Mouse (Mus musculus) neural tube, embryonic 11.5 days (tissue): ENCODE data around the gene Msi2. TPM values are rescaled to one million over a fixed set of nuclear protein-coding genes. Genes with fewer than 3 reads are reported as not detected.

Source experiments
- ATAC-seq: fragments of 200-750 bp; cut with Nextera tagmentation; 2 replicates; pipeline ENCODE4 v1.8.0; 2017; ENCODE audit warnings: moderate number of reproducible peaks, mild to moderate bottlenecking, moderate TSS enrichment, moderate library complexity; ENCODE audit not compliant: insufficient read depth, low FRiP score, low TSS enrichment
- DNase-seq: peaks from one replicate; pipeline ENCODE4 v3.0.0-alpha.2; 2015; ENCODE audit warnings: low spot score
- H3K27ac ChIP-seq: fragments of 300-500 bp; sonication (generic); 2 replicates; pipeline ENCODE4 v1.5.1; 2014; ENCODE audit warnings: low read depth, mild to moderate bottlenecking, low read length
- H3K27me3 ChIP-seq: fragments of 300-500 bp; sonication (generic); 2 replicates; pipeline ENCODE4 v1.6.1; 2014; ENCODE audit warnings: mild to moderate bottlenecking, low read length, mixed read lengths; ENCODE audit not compliant: control insufficient read depth, insufficient read depth
- H3K36me3 ChIP-seq: fragments of 300-500 bp; sonication (generic); 2 replicates; pipeline ENCODE4 v1.6.1; 2014; ENCODE audit warnings: mild to moderate bottlenecking, low read length, moderate library complexity, mixed read lengths; ENCODE audit not compliant: control insufficient read depth, insufficient read depth
- H3K4me1 ChIP-seq: fragments of 300-500 bp; sonication (generic); 2 replicates; pipeline ENCODE4 v1.6.1; 2014; ENCODE audit warnings: low read length, mixed read lengths; ENCODE audit not compliant: control insufficient read depth, insufficient read depth
- H3K4me2 ChIP-seq: fragments of 300-500 bp; sonication (generic); 2 replicates; pipeline ENCODE4 v1.6.1; 2014; ENCODE audit warnings: low read depth, mild to moderate bottlenecking, moderate library complexity
- H3K4me3 ChIP-seq: fragments of 300-500 bp; sonication (generic); 2 replicates; pipeline ENCODE4 v1.5.1; 2014; ENCODE audit warnings: low read depth, low read length
- H3K9ac ChIP-seq: fragments of 300-500 bp; sonication (generic); 2 replicates; pipeline ENCODE4 v1.6.1; 2014; ENCODE audit warnings: mild to moderate bottlenecking, low read length
- H3K9me3 ChIP-seq: fragments of 300-500 bp; sonication (generic); 2 replicates; pipeline ENCODE4 v1.6.1; 2016; ENCODE audit warnings: low read length; ENCODE audit not compliant: control insufficient read depth
- WGBS: fragments of 180-500 bp; shearing (Covaris S2); extraction: QIAGEN DNeasy Blood & Tissue Kit; methylation state at CpG from one replicate; pipeline ENCODE4 v1.1.7; 2014; 5-methylcytosine and 5-hydroxymethylcytosine counted together
- polyA plus RNA-seq: library from polyadenylated mRNA; unstranded; fragments of >200 nt; fragmentation: Nextera tagmentation; extraction: Ambion mirVana; gene quantifications from 2 replicates; pipeline ENCODE4 v1.2.1, GENCODE M21; 2014

Msi2 gene
- polyA plus RNA-seq, 1 experiment from 2014 or later = 20.6 TPM

DNA sequence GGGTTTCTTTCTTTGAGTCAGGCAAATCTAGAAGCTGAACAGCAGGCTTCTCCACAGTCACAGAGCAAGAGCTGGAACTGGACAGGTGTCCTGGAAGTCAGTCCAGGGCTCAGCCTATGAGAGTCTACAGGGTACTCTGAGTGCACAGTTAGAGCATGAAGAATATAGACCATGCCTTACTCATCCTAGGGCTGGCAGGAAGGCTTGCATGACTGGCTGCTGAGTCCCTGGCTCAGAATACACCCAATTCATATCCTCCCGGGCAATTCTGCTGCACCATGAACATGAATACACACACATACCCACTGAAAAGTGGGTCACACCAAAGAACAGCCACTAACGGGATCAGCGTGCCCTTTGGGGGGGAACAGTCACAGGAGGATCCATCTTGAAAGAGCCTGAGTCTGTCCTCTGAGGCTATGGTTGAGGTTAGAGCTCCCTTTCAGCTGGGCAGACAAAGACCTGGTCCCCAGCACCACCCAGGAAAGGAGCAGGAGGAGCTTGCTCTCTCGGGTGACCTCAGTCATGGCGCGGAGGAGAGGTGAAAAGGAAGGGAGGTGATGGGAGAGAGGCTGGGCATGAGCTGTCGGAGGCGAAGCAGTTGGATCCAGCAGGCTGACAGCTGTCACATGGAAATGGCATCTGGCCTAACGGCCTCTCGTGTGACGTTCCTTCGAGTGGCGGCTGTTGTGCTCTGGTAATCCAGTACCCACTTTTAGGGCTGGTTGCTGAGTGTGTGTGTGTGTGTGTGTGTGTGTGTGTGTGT, 230.0 kb downstream of the Msi2 start:
- 0 out of 2 replicates have a peak overlapping the region, but pooled peaks have one; percentile 34 for H3K27ac ChIP-seq
- no peak overlapping the region for H3K9ac ChIP-seq
- 81% methylated on average over 12 of the region's 13 CpGs for WGBS
- H3K4me1 ChIP-seq = peaks cover 33% of the 10 kb centered on the region
- no peak for ATAC-seq
- no peaks in the 10 kb centered on the region for H3K36me3 ChIP-seq
- H3K4me2 ChIP-seq = no peak overlapping the region
- no peak for DNase-seq
- no peak overlapping the region for H3K4me3 ChIP-seq
- no peaks in the 10 kb centered on the region for H3K9me3 ChIP-seq
- no peaks in the 10 kb centered on the region for H3K27me3 ChIP-seq

DNA sequence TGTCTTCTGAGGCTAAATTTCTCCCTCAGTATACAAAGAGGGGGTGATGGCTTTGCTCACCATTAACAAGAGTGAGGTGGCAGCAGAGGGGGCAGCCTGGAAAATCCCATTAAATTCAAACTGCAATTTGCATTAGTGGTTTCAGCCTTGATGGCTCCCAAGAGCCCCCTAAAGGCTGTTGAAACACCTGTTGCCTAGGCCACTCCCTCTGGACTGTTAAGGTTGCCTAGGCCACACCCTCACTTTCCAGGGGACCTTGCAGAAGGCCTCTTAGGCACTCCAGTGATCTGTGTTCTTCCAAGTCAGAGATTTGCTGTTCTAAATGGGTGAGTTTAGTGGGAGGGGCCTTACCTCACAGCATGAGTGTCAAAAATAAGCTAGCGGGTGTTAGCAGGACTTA, 232.3 kb downstream of the Msi2 start:
- no peak for DNase-seq
- no peak for ATAC-seq
- H3K27me3 ChIP-seq = no peaks in the 10 kb centered on the region
- H3K4me2 ChIP-seq = no peak overlapping the region
- H3K27ac ChIP-seq = no peak overlapping the region; the same call in 1 of the 2 replicates
- H3K9me3 ChIP-seq = no peaks in the 10 kb centered on the region
- peaks cover 57% of the 10 kb centered on the region for H3K4me1 ChIP-seq
- H3K4me3 ChIP-seq = no peak overlapping the region
- no peaks in the 10 kb centered on the region for H3K36me3 ChIP-seq
- WGBS = 66% methylated on average over 1 of the region's 1 CpGs
- no peak overlapping the region for H3K9ac ChIP-seq

DNA sequence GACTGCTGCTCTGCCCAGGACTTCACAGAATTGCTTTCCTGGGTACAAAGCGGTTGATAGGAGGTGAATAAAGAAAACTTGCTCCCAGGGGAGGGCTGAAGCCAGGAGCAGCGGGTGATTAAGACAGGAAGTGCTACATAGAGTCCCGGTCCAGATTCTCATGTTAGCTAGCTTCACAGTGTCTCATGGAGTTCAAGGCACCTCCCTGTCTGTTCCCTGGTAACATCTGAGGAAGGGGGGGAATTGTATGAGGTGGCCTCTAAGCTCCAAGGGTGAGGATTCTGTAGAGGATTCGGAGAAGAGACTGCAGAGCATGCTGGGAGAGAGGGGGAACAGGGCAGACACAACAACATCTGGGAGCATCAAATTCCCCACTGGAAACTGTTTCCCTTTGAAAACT, 233.2 kb downstream of the Msi2 start:
- Histone ChIP-seq H3K9me3 (no peaks in the 10 kb centered on the region), H3K4me3 (no peak overlapping the region), H3K4me2 (no peak overlapping the region), H3K27me3 (no peaks in the 10 kb centered on the region), H3K4me1 (peaks cover 65% of the 10 kb centered on the region), H3K9ac (no peak overlapping the region), H3K36me3 (no peaks in the 10 kb centered on the region), H3K27ac (peak overlapping the region; percentile 54; the same call in 1 of the 2 replicates)
- WGBS = 48% methylated on average over 4 of the region's 4 CpGs
- ATAC-seq (no peak), DNase-seq (no peak)

DNA sequence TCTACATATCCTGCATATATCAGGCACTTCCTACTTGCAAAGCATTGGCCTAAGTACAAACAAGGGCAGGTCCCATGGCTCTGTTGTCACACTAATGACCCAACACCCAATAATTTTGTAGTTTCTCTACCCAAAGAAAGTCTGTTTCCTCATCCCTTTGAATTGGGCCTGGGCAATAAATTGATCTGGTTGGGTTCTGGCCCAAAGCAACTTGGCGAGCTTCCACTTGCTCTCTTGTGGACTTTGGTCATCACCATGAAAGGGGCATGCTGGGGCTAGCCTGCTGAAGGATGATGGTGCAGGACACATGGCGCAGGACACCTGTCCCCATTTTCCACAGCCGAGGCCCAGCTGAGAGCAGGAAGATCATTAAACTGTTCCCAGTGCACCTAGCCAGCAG, 234.3 kb downstream of the Msi2 start:
- Histone ChIP-seq H3K9me3 (no peaks in the 10 kb centered on the region), H3K9ac (no peak overlapping the region), H3K4me2 (no peak overlapping the region), H3K36me3 (no peaks in the 10 kb centered on the region), H3K27me3 (no peaks in the 10 kb centered on the region), H3K27ac (peak overlapping the region; percentile 94; the same call in 1 of the 2 replicates), H3K4me3 (no peak overlapping the region), H3K4me1 (peaks cover 66% of the 10 kb centered on the region)
- ATAC-seq (no peak), DNase-seq (no peak)
- 89% methylated on average over 3 of the region's 3 CpGs for WGBS

DNA sequence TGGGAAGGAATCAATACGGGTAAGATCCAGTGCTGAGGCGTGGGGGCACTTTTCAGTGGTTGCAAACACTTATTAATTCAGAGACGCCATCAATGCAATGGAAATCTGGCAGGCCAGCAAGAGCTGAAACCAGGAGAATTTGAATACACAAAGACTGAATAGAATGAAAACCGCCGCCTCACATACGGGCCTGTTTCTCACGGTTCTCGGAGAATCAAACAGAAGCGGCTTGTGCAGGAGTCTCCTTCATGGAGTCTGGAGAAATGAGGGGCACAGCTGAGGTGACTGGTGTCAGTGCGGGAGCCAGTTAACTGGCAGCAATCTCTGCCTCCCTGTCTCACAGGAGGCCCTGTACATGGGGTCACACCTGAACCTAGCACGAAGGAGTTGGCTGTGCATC, 235.7 kb downstream of the Msi2 start:
- peak; percentile 27 for ATAC-seq

DNA sequence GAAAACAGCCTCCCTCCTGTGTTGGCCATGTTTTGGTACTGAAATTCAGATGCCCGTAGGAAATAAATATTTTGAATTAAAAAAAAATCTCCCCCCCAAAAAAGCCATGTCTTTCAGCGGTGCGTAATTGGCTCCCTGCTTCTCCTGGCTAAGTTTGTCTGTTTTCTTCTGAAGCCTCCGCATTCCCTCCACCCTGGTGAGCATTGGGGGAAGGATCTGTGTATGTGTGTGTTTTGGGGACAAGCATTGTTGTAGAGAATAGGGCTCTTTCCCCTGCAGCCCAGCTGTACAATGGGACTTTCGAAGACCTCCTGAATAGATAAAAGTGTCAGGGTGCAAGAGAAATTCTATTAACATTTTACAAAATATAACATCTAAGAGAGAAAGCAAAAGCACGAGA, 236.1 kb downstream of the Msi2 start:
- Histone ChIP-seq H3K9ac (peak overlapping the region; percentile 22), H3K27me3 (no peaks in the 10 kb centered on the region), H3K4me1 (peaks cover 63% of the 10 kb centered on the region), H3K4me3 (no peak overlapping the region), H3K4me2 (peak overlapping the region; percentile 22; the same call in 1 of the 2 replicates), H3K27ac (peak overlapping the region; percentile 94), H3K9me3 (no peaks in the 10 kb centered on the region), H3K36me3 (no peaks in the 10 kb centered on the region)
- 41% methylated on average over 6 of the region's 6 CpGs for WGBS
- ATAC-seq (no peak), DNase-seq (no peak)

More for the DNA sequence above, 235.7 kb downstream of the Msi2 start:
- H3K27me3 ChIP-seq = no peaks in the 10 kb centered on the region
- H3K4me2 ChIP-seq = no peak overlapping the region
- no peaks in the 10 kb centered on the region for H3K9me3 ChIP-seq
- no peak overlapping the region; the same call in none of the 2 replicates for H3K9ac ChIP-seq
- H3K4me1 ChIP-seq = peaks cover 63% of the 10 kb centered on the region
- 40% methylated on average over 11 of the region's 11 CpGs for WGBS
- no peaks in the 10 kb centered on the region for H3K36me3 ChIP-seq
- H3K27ac ChIP-seq = peak overlapping the region; percentile 94
- H3K4me3 ChIP-seq = no peak overlapping the region
- DNase-seq = peak; percentile 49

DNA sequence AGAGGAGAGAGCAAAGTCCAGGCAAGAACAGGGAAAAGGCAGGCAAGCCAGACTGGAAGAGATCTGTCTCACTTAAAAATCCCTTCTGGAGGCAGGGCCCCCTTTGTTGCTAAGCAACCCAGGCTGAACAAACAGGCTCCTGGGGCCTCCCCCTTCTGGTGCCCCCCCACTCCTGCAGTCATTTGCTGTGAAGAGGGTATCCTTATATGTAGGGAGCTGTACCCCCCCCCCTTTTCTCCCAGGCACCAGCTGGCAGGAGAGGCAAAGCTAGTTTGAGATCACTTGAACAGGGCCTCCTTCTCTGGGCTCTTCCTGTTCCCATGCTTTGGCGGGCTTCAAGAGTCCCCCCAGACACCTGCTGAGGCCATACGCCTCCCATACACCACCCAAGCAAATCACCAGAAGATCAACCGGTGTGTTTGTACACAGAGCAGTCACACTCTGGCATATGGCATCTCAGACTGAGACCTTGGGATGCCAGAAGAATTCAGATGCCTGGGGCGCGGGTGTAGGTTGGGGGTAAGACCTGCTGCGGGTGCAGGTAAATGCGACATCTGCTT, 236.6 kb downstream of the Msi2 start:
- Histone ChIP-seq H3K9me3 (no peaks in the 10 kb centered on the region), H3K4me3 (no peak overlapping the region), H3K9ac (peak overlapping the region; percentile 37), H3K27me3 (no peaks in the 10 kb centered on the region), H3K4me2 (peak overlapping the region; percentile 30), H3K36me3 (no peaks in the 10 kb centered on the region), H3K4me1 (peaks cover 63% of the 10 kb centered on the region), H3K27ac (peak overlapping the region; percentile 94)
- DNase-seq (peak; percentile 89), ATAC-seq (peak; percentile 78)
- 47% methylated on average over 7 of the region's 7 CpGs for WGBS

DNA sequence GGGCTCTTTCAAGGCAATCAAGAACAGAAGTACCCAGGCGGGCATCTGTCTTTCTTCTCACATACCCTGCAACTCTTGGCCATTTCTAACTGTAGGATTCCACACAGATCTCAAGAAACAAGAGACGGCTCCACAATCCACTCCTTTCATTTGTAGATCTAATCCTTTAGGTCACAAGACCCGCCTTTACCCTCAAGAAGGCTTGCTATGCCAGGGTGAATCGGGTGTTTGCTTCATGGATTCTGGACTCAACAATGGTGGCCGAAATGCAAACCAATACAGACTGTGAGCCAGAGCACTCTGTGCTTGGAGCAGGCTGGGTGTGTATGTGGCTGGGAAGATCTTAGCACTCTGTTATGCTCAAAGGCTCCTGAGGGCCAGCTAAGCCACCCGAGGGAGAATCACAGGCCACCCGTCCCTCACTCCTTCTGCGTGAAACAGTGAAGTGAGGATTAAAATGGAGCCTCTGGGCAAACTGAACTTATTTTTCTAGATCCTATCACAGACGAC, 237.2 kb downstream of the Msi2 start:
- H3K9me3 ChIP-seq = no peaks in the 10 kb centered on the region
- peak overlapping the region; percentile 94 for H3K27ac ChIP-seq
- ATAC-seq (no peak; the same call in none of the 2 replicates), DNase-seq (peak; percentile 44)
- WGBS = 56% methylated on average over 9 of the region's 9 CpGs
- peak overlapping the region; percentile 30 for H3K4me2 ChIP-seq
- no peak overlapping the region for H3K4me3 ChIP-seq
- H3K9ac ChIP-seq = peak overlapping the region; percentile 37
- H3K4me1 ChIP-seq = peaks cover 63% of the 10 kb centered on the region
- no peaks in the 10 kb centered on the region for H3K27me3 ChIP-seq
- H3K36me3 ChIP-seq = no peaks in the 10 kb centered on the region
